In the genomic region with DNA sequence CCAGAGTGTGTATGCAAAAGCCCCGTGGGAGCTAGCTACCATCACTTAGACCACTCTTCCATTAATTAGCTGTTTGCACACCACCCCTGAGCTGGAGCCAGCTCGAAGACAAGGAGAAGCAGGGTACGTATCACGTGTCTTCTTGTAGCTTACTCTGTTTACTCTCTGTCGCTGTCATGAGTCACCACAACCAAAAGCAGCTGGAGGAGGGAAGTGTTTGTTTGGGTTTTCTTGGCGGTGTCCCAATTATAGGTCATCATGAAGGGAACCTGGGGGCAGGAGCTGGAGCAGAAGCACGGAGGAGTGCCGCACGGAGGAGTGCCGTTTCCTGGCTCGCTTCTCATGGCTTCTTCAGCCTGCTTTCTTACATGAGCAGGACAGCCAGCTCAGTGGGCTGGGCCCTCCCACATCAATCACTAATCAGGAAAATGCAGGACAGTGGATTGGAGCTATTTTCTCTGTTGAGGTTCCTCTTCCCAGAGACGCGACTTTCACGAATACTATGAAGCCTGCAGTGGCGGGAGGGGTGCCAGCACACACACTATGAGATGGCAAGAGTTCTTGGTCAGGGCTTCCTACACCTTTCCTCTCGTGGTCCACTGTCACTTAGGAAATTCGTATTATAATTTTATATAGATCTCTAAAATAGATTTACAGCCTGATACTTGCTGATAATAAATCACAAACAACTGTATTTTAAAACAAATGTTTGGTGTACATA, we compare ENCODE assay signal across 8 mouse cellular contexts. TPM values are rescaled to one million over a fixed set of nuclear protein-coding genes. Genes with fewer than 3 reads are reported as not detected.
DNase-seq lines count a peak whose midpoint lies in the region; ATAC-seq and TF ChIP-seq lines count a peak whose summit lies in the region.

No protein-coding gene starts in this region.

- TF ChIP-seq CTCF in kidney, adult 2 months (conservative IDR thresholded peaks at IDR 0.05; ENCODE audit: insufficient read depth, insufficient read length, low read depth, low read length): no peak
- no peak for TF ChIP-seq CTCF in small intestine, adult 2 months (IDR thresholded peaks at IDR 0.05; ENCODE audit: extremely low read depth, insufficient read length, insufficient replicate concordance, low read depth, low read length)

- no peak for TF ChIP-seq POLR2A in kidney, adult 2 months (IDR thresholded peaks at IDR 0.05; ENCODE audit: low read depth, low read length)
- no peak for TF ChIP-seq POLR2A in small intestine, adult 2 months (IDR thresholded peaks at IDR 0.05; ENCODE audit: low read depth, low read length)

- 18% methylated on average over 17 of the region's 17 CpGs for WGBS in kidney, adult 2 months
- 21% methylated on average over 17 of the region's 17 CpGs for WGBS in liver, embryonic 15.5 days (ENCODE audit: insufficient replicate concordance)
- 8% methylated on average over 17 of the region's 17 CpGs for WGBS in small intestine, adult 2 months

- peak overlapping the region; percentile 1 for H3K4me3 ChIP-seq in kidney, adult 2 months (ENCODE audit: insufficient read depth, low read depth, low read length)
- no peak overlapping the region for H3K4me3 ChIP-seq in liver, embryonic 15.5 days (replicated peaks)
- peak overlapping the region; percentile 22 for H3K4me3 ChIP-seq in small intestine, adult 2 months (ENCODE audit: low read depth, low read length)

- no peak overlapping the region for H3K27ac ChIP-seq in kidney, adult 2 months (ENCODE audit: insufficient read depth, low read depth, low read length)
- H3K27ac ChIP-seq in liver, embryonic 15.5 days (replicated peaks): no peak overlapping the region
- no peak overlapping the region for H3K27ac ChIP-seq in small intestine, adult 2 months (ENCODE audit: insufficient read depth, low read depth, low read length)

- intact Hi-C loops in gastrocnemius, postnatal 36 days (cut with DNase I): no loop called here

- H3K9ac ChIP-seq in liver, embryonic 15.5 days: no peak overlapping the region

- H3K27me3 ChIP-seq in kidney, adult 2 months (replicated peaks; ENCODE audit: control insufficient read depth, insufficient read depth, low read length): no peaks in the 10 kb centered on the region
- H3K27me3 ChIP-seq in liver, embryonic 15.5 days: no peaks in the 10 kb centered on the region; the same call in 1 of the 2 replicates
- H3K27me3 ChIP-seq in small intestine, adult 2 months (ENCODE audit: control insufficient read depth, insufficient read depth, low read length): no peaks in the 10 kb centered on the region

- H3K36me3 ChIP-seq in kidney, adult 2 months (ENCODE audit: control insufficient read depth, insufficient read depth, low read length): no peaks in the 10 kb centered on the region
- no peaks in the 10 kb centered on the region for H3K36me3 ChIP-seq in liver, embryonic 15.5 days (replicated peaks)
- H3K36me3 ChIP-seq in small intestine, adult 2 months (ENCODE audit: control insufficient read depth, insufficient read depth, low read length): no peaks in the 10 kb centered on the region

- no peak for DNase-seq in frontal cortex, postnatal 25 days (ENCODE audit: low spot score in 2 of 2)
- DNase-seq in adrenal gland, postnatal 36 days: peak; percentile 35 to 56
- DNase-seq in gastrocnemius, postnatal 36 days: peak; percentile 16 to 44
- peak; percentile 63 for DNase-seq in kidney, adult 2 months

- no peaks in the 10 kb centered on the region for H3K9me3 ChIP-seq in liver, embryonic 15.5 days (replicated peaks)

- no peaks in the 10 kb centered on the region for H3K4me1 ChIP-seq in kidney, adult 2 months (ENCODE audit: control insufficient read depth, insufficient read depth, low read length)
- no peaks in the 10 kb centered on the region for H3K4me1 ChIP-seq in liver, embryonic 15.5 days (replicated peaks)
- H3K4me1 ChIP-seq in small intestine, adult 2 months (ENCODE audit: control insufficient read depth, insufficient read depth, insufficient read length, low read length): peaks cover 5% of the 10 kb centered on the region; the same call in 1 of the 2 replicates

- peak overlapping the region; percentile 18; the same call in 1 of the 2 replicates for H3K4me2 ChIP-seq in liver, embryonic 15.5 days

- ATAC-seq in frontal cortex, adult (ENCODE audit: low TSS enrichment): peak; percentile 39
- no peak for ATAC-seq in liver, embryonic 15.5 days (ENCODE audit: insufficient read depth)
- no peak for ATAC-seq in erythroblast, adult 5-6 weeks (replicated peaks; ENCODE audit: low FRiP score, poor library complexity, severe bottlenecking)

RNA-seq across cellular contexts. Expression of a gene that starts 30.6 kb away (rescaled TPM):
- 1 to 10 TPM; 2.3 to 3.0 TPM for total RNA-seq in adrenal gland, postnatal 36 days (2021)
- total RNA-seq in gastrocnemius, postnatal 36 days (2021): 1 to 10 TPM; 1.1 to 1.3 TPM
- polyA plus RNA-seq in kidney, adult 2 months (2012; rRNA removed): 1.6 and 1.7 TPM in 2 replicates
- polyA plus RNA-seq in liver, embryonic 15.5 days (2015; fragmentation: Nextera tagmentation; extraction: Ambion mirVana): 0.06 and 0.08 TPM in 2 replicates
- 0.39 and 0.84 TPM in 2 replicates for polyA plus RNA-seq in small intestine, adult 2 months (2012; rRNA removed)
- total RNA-seq in erythroblast, adult 5-6 weeks (2015; ENCODE audit: low replicate concordance): not detected in 2 replicates
- total RNA-seq in erythroblast, adult 5-6 weeks (2017; ENCODE audit: low replicate concordance): not detected in 2 replicates

RNA-seq across cellular contexts. Expression of a gene that starts 51.0 kb away (rescaled TPM):
- total RNA-seq in adrenal gland, postnatal 36 days (2021): 10 to 100 TPM; 38.0 to 53.3 TPM
- total RNA-seq in gastrocnemius, postnatal 36 days (2021): 100 to 1,000 TPM; 103 to 112 TPM
- polyA plus RNA-seq in kidney, adult 2 months (2012; rRNA removed): 13.5 and 16.4 TPM in 2 replicates
- 2.6 and 3.1 TPM in 2 replicates for polyA plus RNA-seq in liver, embryonic 15.5 days (2015; fragmentation: Nextera tagmentation; extraction: Ambion mirVana)
- 7.9 and 23.3 TPM in 2 replicates for polyA plus RNA-seq in small intestine, adult 2 months (2012; rRNA removed)
- not detected in 2 replicates for total RNA-seq in erythroblast, adult 5-6 weeks (2015; ENCODE audit: low replicate concordance)
- not detected in 2 replicates for total RNA-seq in erythroblast, adult 5-6 weeks (2017; ENCODE audit: low replicate concordance)

RNA-seq across cellular contexts. Expression of a gene that starts 55.4 kb away (rescaled TPM):
- total RNA-seq in adrenal gland, postnatal 36 days (2021): 10 to 100 TPM; 15.3 to 19.4 TPM
- total RNA-seq in gastrocnemius, postnatal 36 days (2021): 1 to 10 TPM; 2.1 to 2.6 TPM
- 2.2 and 3.2 TPM in 2 replicates for polyA plus RNA-seq in kidney, adult 2 months (2012; rRNA removed)
- 0.56 and 0.85 TPM in 2 replicates for polyA plus RNA-seq in liver, embryonic 15.5 days (2015; fragmentation: Nextera tagmentation; extraction: Ambion mirVana)
- 1.1 and 1.2 TPM in 2 replicates for polyA plus RNA-seq in small intestine, adult 2 months (2012; rRNA removed)
- not detected in 2 replicates for total RNA-seq in erythroblast, adult 5-6 weeks (2015; ENCODE audit: low replicate concordance)
- total RNA-seq in erythroblast, adult 5-6 weeks (2017; ENCODE audit: low replicate concordance): 0.84 and 1.4 TPM in 2 replicates

Comparison
In these comparisons a context has a peak if more than half of its experiments do, and no peak if none do; other contexts are left out.
1. DNase-seq: peak in adrenal gland, postnatal 36 days (2 of 2), gastrocnemius, postnatal 36 days (2 of 2) and kidney, adult 2 months (single experiment); none in frontal cortex, postnatal 25 days (0 of 2).
2. RNA of a gene that starts 51.0 kb away (total RNA-seq): 103 to 112 TPM in gastrocnemius, postnatal 36 days and 38.0 to 53.3 TPM in adrenal gland, postnatal 36 days; not detected in erythroblast, adult 5-6 weeks; every median in the first group is over 10 times any median in the second.
3. RNA of a gene that starts 55.4 kb away (total RNA-seq): 15.3 to 19.4 TPM in adrenal gland, postnatal 36 days; 2.1 to 2.6 TPM in gastrocnemius, postnatal 36 days and 0.84 to 1.4 TPM in erythroblast, adult 5-6 weeks; every median in the first group is over 4 times any median in the second.